Mouse (Mus musculus): Measurements from ENCODE around the gene Olfr273. TPM values are rescaled to one million over a fixed set of nuclear protein-coding genes. Genes with fewer than 3 reads are reported as not detected.
"Not testable (repeated sequence)": the region's sequence is repeated elsewhere in the genome, so short reads cannot be mapped to it uniquely, and the experiment has no call there.

Olfr273 gene
- total RNA-seq (2021): not detected
- long read RNA-seq: 0 reads

- DNase-seq (ENCODE audit: low spot score in 2 of 2): no peak
Observed at GRCm38 (mm10) chr4:52859136-52859535, at the start of gene Olfr273. Gene Olfr273 (minus strand): TSS chr4:52859236.

- DNase-seq (ENCODE audit: low spot score in 2 of 2): peak; percentile 3 to 46
Observed at GRCm38 (mm10) chr4:52864156-52864555, 5.1 kb upstream of the Olfr273 start.

DNA sequence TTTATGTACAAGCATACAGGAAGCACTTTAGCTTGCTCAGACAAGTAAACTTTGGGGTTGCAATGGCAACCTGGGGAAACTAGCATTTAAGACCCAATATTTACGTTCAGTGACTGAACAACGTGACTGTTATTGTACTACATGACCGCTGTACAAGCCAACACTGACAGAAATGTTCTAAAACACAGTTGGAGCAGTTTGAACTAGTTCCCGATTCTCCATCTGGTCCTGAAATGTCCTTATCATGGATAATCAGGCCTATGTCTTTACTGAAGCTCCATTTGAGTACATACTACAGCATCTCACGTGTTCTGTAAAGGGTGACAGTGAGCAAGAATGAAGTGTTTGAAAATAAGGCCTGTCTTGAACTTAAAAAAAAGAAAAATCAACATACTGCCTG lies 9.4 kb downstream of the Olfr273 start:
- DNase-seq (ENCODE audit: low spot score in 2 of 2): peak in 1 of 2 experiments; percentile 49

GRCm38 (mm10) chr4:52849039-52849635 lies 9.9 kb downstream of the Olfr273 start:
- DNase-seq (ENCODE audit: low spot score in 2 of 2): no peak

GRCm38 (mm10) chr4:52845411-52845810 lies 13.6 kb downstream of the Olfr273 start:
- DNase-seq (ENCODE audit: low spot score in 2 of 2): not testable (repeated sequence)

DNA sequence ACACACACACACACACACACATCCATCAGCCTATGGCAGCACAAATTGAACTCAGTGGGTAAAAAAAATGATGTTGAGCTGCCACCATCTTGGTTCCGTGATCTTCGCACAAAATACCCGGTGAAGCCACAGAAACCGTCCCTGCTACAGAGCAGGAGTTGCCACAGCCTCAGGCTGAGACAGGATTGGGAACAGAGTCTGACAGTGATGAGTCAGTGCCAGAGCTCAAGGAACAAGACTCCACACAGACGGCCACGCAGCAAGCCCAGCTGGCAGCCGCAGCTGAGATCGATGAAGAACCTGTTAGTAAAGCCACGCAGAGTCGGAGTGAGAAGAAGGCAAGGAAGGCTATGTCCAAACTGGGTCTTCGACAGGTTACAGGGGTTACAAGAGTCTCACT lies 37.7 kb downstream of the Olfr273 start:
- DNase-seq (ENCODE audit: low spot score in 2 of 2): peak; percentile 10 to 41

- no peak for DNase-seq (ENCODE audit: low spot score in 2 of 2)
Observed at GRCm38 (mm10) chr4:52814304-52814703, 44.7 kb downstream of the Olfr273 start, which contains the start of gene Olfr275. Gene Olfr275 (plus strand): TSS chr4:52814604.

- peak in 1 of 2 experiments; percentile 22 for DNase-seq (ENCODE audit: low spot score in 2 of 2)
Observed at GRCm38 (mm10) chr4:52811871-52812270, 47.2 kb downstream of the Olfr273 start.

Other genes with a start within 250 kb of the Olfr273 start
- gene Olfr275, start 44.6 kb downstream of the Olfr273 start, total RNA-seq (2021): not detected
- not detected for gene Olfr272, start 59.9 kb upstream of the Olfr273 start, total RNA-seq (2021)
- not detected for gene Olfr270, start 105.3 kb upstream of the Olfr273 start, total RNA-seq (2021)
- not detected for gene Nipsnap3a, start 130.0 kb upstream of the Olfr273 start, total RNA-seq (2021)
- gene Nipsnap3b, start 152.6 kb upstream of the Olfr273 start, total RNA-seq (2021): 10 to 100 TPM; 15.6 to 15.9 TPM